Mouse (Mus musculus) hindbrain, embryonic 13.5 days (tissue): ENCODE measurements around the gene Gnb1l. TPM values are rescaled to one million over a fixed set of nuclear protein-coding genes. Genes with fewer than 3 reads are reported as not detected.

Experiments
- ATAC-seq: fragments of 200-750 bp; cut with Nextera tagmentation; 2 replicates; pipeline ENCODE4 v1.8.0; 2017; ENCODE audit warnings: moderate TSS enrichment; ENCODE audit not compliant: low FRiP score
- H3K27ac ChIP-seq: fragments of 300-500 bp; sonication (generic); 2 replicates; pipeline ENCODE4 v1.5.1; 2015; ENCODE audit warnings: inconsistent platforms, mild to moderate bottlenecking, moderate library complexity
- H3K27me3 ChIP-seq: fragments of 300-500 bp; sonication (generic); 2 replicates; pipeline ENCODE4 v1.6.1; 2015; ENCODE audit warnings: mild to moderate bottlenecking, inconsistent platforms
- H3K36me3 ChIP-seq: fragments of 300-500 bp; sonication (generic); 2 replicates; pipeline ENCODE4 v1.6.1; 2015; ENCODE audit warnings: mild to moderate bottlenecking, inconsistent platforms
- H3K4me1 ChIP-seq: fragments of 300-500 bp; sonication (generic); replicated peaks from 2 replicates; pipeline ENCODE4 v1.6.1; 2015; ENCODE audit warnings: inconsistent platforms
- H3K4me2 ChIP-seq: fragments of 300-500 bp; sonication (generic); 2 replicates; pipeline ENCODE4 v1.6.1; 2015; ENCODE audit warnings: inconsistent platforms, mild to moderate bottlenecking, moderate library complexity
- H3K4me3 ChIP-seq: fragments of 300-500 bp; sonication (generic); 2 replicates; pipeline ENCODE4 v1.5.1; 2015; ENCODE audit warnings: mild to moderate bottlenecking, inconsistent platforms
- H3K9ac ChIP-seq: fragments of 300-500 bp; sonication (generic); 2 replicates; pipeline ENCODE4 v1.6.1; 2015; ENCODE audit warnings: mild to moderate bottlenecking, inconsistent platforms
- H3K9me3 ChIP-seq: fragments of 300-500 bp; sonication (generic); 2 replicates; pipeline ENCODE4 v1.6.1; 2016; ENCODE audit warnings: inconsistent platforms
- WGBS: fragments of 180-500 bp; shearing (Covaris S2); methylation state at CpG from one replicate; pipeline ENCODE4 v1.1.7; 2015; 5-methylcytosine and 5-hydroxymethylcytosine counted together
- polyA plus RNA-seq: library from polyadenylated mRNA; unstranded; fragments of >200 nt; fragmentation: Nextera tagmentation; extraction: Ambion mirVana; gene quantifications from 2 replicates; pipeline ENCODE4 v1.2.1, GENCODE M21; 2015

Gnb1l gene
- polyA plus RNA-seq, 1 experiment from 2014 or later = 13.7 TPM

GRCm38 (mm10) chr16:18591047-18592018 is 92.8 kb downstream of the Gnb1l start:
- Histone ChIP-seq H3K4me3 (peak overlapping the region; percentile 22), H3K9me3 (no peaks in the 10 kb centered on the region), H3K36me3 (no peaks in the 10 kb centered on the region), H3K9ac (no peak overlapping the region), H3K4me2 (peak overlapping the region; percentile 41), H3K4me1 (peaks cover 37% of the 10 kb centered on the region), H3K27ac (no peak overlapping the region), H3K27me3 (peaks cover 95% of the 10 kb centered on the region)
- ATAC-seq = 0 out of 2 replicates have a peak, but pooled peaks have one; percentile 14
- 1% methylated on average over 59 of the region's 59 CpGs for WGBS

DNA sequence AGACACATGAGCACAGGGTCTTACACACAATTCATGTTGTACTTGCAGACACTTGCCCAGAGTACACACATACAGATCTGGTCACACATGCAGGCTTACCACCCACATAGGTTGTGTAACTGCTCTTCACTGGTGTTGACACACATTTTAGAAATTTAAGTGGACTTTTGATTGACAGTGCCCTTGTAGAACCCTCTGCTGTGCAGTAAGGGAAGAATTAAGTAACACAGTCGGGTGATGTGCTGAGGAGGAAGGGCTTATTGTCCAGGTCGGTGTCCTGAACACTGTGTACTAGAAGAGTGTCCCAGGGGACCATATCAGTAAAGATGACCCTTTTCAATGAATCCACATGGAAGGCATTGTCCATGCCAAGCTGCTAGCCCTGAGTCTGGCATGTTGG is 95.4 kb downstream of the Gnb1l start:
- no peak overlapping the region for H3K9ac ChIP-seq
- H3K36me3 ChIP-seq = no peaks in the 10 kb centered on the region
- WGBS = 70% methylated on average over 2 of the region's 2 CpGs
- no peak overlapping the region for H3K4me3 ChIP-seq
- no peak overlapping the region for H3K27ac ChIP-seq
- ATAC-seq = no peak
- peaks cover 19% of the 10 kb centered on the region for H3K4me1 ChIP-seq
- no peaks in the 10 kb centered on the region for H3K9me3 ChIP-seq
- H3K27me3 ChIP-seq = peaks cover 91% of the 10 kb centered on the region
- H3K4me2 ChIP-seq = no peak overlapping the region

- Histone ChIP-seq H3K4me1 (peaks cover 7% of the 10 kb centered on the region), H3K36me3 (no peaks in the 10 kb centered on the region), H3K4me3 (no peak overlapping the region), H3K9me3 (no peaks in the 10 kb centered on the region), H3K27me3 (peaks cover 70% of the 10 kb centered on the region), H3K27ac (no peak overlapping the region), H3K4me2 (no peak overlapping the region), H3K9ac (no peak overlapping the region)
- ATAC-seq = no peak
- 66% methylated on average over 4 of the region's 5 CpGs for WGBS
These were observed 97.7 kb downstream of the Gnb1l start for GRCm38 (mm10) chr16:18596255-18596654.

GRCm38 (mm10) chr16:18598006-18598405 is 99.5 kb downstream of the Gnb1l start:
- Histone ChIP-seq H3K9me3 (no peaks in the 10 kb centered on the region), H3K27ac (no peak overlapping the region), H3K4me1 (no peaks in the 10 kb centered on the region), H3K4me3 (no peak overlapping the region), H3K27me3 (peaks cover 59% of the 10 kb centered on the region), H3K4me2 (no peak overlapping the region), H3K9ac (no peak overlapping the region), H3K36me3 (no peaks in the 10 kb centered on the region)
- 87% methylated on average over 3 of the region's 3 CpGs for WGBS
- ATAC-seq = no peak

GRCm38 (mm10) chr16:18601447-18601846 is 102.9 kb downstream of the Gnb1l start:
- peaks cover 45% of the 10 kb centered on the region for H3K27me3 ChIP-seq
- no peak overlapping the region for H3K9ac ChIP-seq
- H3K4me3 ChIP-seq = no peak overlapping the region
- WGBS = 70% methylated on average over 7 of the region's 7 CpGs
- H3K9me3 ChIP-seq = no peaks in the 10 kb centered on the region
- no peaks in the 10 kb centered on the region for H3K36me3 ChIP-seq
- no peak overlapping the region for H3K4me2 ChIP-seq
- no peak for ATAC-seq
- H3K4me1 ChIP-seq = peaks cover 2% of the 10 kb centered on the region; the same call in 1 of the 2 replicates
- H3K27ac ChIP-seq = no peak overlapping the region

GRCm38 (mm10) chr16:18604267-18604701 is 105.8 kb downstream of the Gnb1l start:
- Histone ChIP-seq H3K4me2 (no peak overlapping the region), H3K9me3 (no peaks in the 10 kb centered on the region), H3K36me3 (no peaks in the 10 kb centered on the region), H3K4me3 (no peak overlapping the region), H3K4me1 (peaks cover 7% of the 10 kb centered on the region; the same call in 1 of the 2 replicates), H3K27me3 (peaks cover 46% of the 10 kb centered on the region), H3K9ac (no peak overlapping the region), H3K27ac (no peak overlapping the region)
- 52% methylated on average over 8 of the region's 8 CpGs for WGBS
- ATAC-seq = no peak

GRCm38 (mm10) chr16:18605705-18606104 is 107.2 kb downstream of the Gnb1l start:
- peaks cover 7% of the 10 kb centered on the region; the same call in 1 of the 2 replicates for H3K4me1 ChIP-seq
- 70% methylated on average over 5 of the region's 5 CpGs for WGBS
- no peak overlapping the region for H3K9ac ChIP-seq
- no peak overlapping the region for H3K27ac ChIP-seq
- H3K4me3 ChIP-seq = no peak overlapping the region
- no peak overlapping the region for H3K4me2 ChIP-seq
- ATAC-seq = no peak
- H3K27me3 ChIP-seq = peaks cover 54% of the 10 kb centered on the region
- H3K9me3 ChIP-seq = no peaks in the 10 kb centered on the region
- H3K36me3 ChIP-seq = no peaks in the 10 kb centered on the region

DNA sequence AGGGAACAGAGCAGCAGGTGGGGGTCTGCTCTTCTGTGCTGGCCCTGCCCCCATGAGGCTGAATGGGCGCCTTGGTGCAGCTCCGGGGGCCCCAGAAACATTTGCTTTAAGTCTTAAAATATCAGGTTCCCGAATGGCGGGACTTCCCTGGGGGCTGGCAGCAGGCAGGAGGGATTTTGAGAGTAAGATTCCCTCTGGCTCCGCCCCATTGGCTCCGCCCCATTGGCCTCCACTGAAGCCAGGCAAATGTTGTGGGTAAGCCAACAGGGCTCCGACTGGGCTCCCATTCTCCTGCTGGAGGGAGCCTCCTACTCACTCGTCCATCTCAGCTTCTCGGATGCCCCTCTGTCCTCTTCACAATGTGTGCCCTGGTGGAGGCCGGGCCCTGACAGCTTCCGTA is 109.7 kb downstream of the Gnb1l start:
- H3K9me3 ChIP-seq = no peaks in the 10 kb centered on the region

GRCm38 (mm10) chr16:18609099-18609498 is 110.6 kb downstream of the Gnb1l start:
- ATAC-seq = no peak
- Histone ChIP-seq H3K4me3 (no peak overlapping the region), H3K9ac (no peak overlapping the region), H3K36me3 (no peaks in the 10 kb centered on the region), H3K27ac (no peak overlapping the region), H3K27me3 (peaks cover 64% of the 10 kb centered on the region), H3K4me2 (no peak overlapping the region), H3K4me1 (peaks cover 17% of the 10 kb centered on the region), H3K9me3 (no peaks in the 10 kb centered on the region)
- 52% methylated on average over 2 of the region's 2 CpGs for WGBS

More for the DNA sequence above, 109.7 kb downstream of the Gnb1l start:
- 8% methylated on average over 10 of the region's 11 CpGs for WGBS
- H3K4me3 ChIP-seq = no peak overlapping the region
- no peak overlapping the region for H3K9ac ChIP-seq
- H3K27me3 ChIP-seq = peaks cover 68% of the 10 kb centered on the region
- H3K4me1 ChIP-seq = peaks cover 18% of the 10 kb centered on the region
- no peak for ATAC-seq
- H3K4me2 ChIP-seq = no peak overlapping the region
- H3K27ac ChIP-seq = no peak overlapping the region
- no peaks in the 10 kb centered on the region for H3K36me3 ChIP-seq

DNA sequence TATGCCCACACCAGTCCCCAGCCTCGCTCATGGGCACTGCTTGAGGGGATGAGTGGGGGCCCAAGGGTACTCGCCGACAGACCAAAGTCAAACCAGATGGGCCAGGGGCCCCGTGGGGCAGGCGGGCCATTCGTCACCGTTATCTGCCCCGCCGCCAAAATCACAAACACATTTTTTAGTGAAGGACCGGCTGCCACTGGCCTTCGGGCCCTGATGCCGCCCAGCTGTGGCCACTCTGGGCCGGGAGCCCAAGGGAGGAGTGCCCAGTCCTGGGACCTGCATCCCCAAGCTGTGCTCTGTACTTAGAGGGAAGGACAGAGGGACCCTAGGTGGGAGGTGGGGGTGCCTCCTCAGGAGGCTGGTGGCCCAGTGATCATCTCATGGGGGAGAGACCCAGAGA is 113.2 kb downstream of the Gnb1l start:
- H3K36me3 ChIP-seq = no peaks in the 10 kb centered on the region
- H3K4me3 ChIP-seq = no peak overlapping the region
- H3K27ac ChIP-seq = no peak overlapping the region
- H3K4me1 ChIP-seq = peaks cover 16% of the 10 kb centered on the region
- 36% methylated on average over 13 of the region's 13 CpGs for WGBS
- peaks cover 66% of the 10 kb centered on the region for H3K27me3 ChIP-seq
- no peak; the same call in 1 of the 2 replicates for ATAC-seq
- H3K9me3 ChIP-seq = no peaks in the 10 kb centered on the region
- no peak overlapping the region for H3K9ac ChIP-seq
- H3K4me2 ChIP-seq = no peak overlapping the region

DNA sequence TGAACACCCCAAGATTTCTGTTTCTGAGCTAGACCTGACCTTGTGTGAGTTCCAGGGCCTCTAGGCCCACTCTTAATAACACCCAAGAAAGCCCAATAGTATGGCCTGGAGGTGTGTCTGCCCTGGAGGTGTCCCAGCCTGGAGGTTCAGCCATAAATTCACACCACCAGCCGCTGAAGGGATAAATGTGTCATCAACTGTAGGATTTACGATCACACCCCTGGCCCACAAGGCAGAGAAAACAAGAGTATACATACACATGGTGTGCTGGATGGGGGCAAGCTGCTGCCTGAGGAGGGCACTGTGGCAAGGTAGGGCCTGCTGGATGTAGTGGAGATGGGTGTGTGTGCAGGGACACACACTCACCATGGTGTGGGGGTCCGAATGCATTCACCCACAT is 114.8 kb downstream of the Gnb1l start:
- no peak for ATAC-seq
- H3K4me1 ChIP-seq = peaks cover 21% of the 10 kb centered on the region
- peaks cover 65% of the 10 kb centered on the region for H3K27me3 ChIP-seq
- H3K27ac ChIP-seq = no peak overlapping the region
- no peak overlapping the region for H3K4me3 ChIP-seq
- H3K4me2 ChIP-seq = no peak overlapping the region
- no peaks in the 10 kb centered on the region for H3K9me3 ChIP-seq
- H3K9ac ChIP-seq = no peak overlapping the region
- 85% methylated on average over 3 of the region's 3 CpGs for WGBS
- H3K36me3 ChIP-seq = no peaks in the 10 kb centered on the region
